Mouse (Mus musculus) liver, embryonic 14.5 days (tissue): ENCODE measurements at regions not wholly inside any gene's neighbourhood (a gene's known extent, or its start where the extent isn't known, plus 50 kb on each side); places are given as distances from the start of the nearest gene placed in this dataset.

ENCODE experiments used
- CTCF ChIP-seq: IDR thresholded peaks from 2 replicates; pipeline ENCODE4 v1.5.1; 2016; ENCODE audit warnings: antibody characterized with exemption, low read depth, control low read depth
- EP300 ChIP-seq: IDR thresholded peaks from 2 replicates; pipeline ENCODE4 v1.6.1; 2016; ENCODE audit warnings: antibody characterized with exemption, low read depth

GRCm38 (mm10) chr17:80891656-80892055 lies 52.8 kb upstream of the Tmem178 start:
- TF ChIP-seq CTCF: no peak
- TF ChIP-seq EP300: no peak
